Mouse (Mus musculus) megakaryocyte, embryonic 14.5 days (primary cell): ENCODE results near the gene Fhl3.

ENCODE experiments used
- FLI1 ChIP-seq: IDR thresholded peaks from 2 replicates; pipeline ENCODE4 v1.6.1; 2012; ENCODE audit warnings: low read length, inconsistent platforms, mixed read lengths
- GATA1 ChIP-seq: IDR thresholded peaks from 3 replicates; pipeline ENCODE4 v1.6.1; 2012; ENCODE audit warnings: mixed read lengths, low read length, inconsistent platforms, borderline replicate concordance

GRCm38 (mm10) chr4:124659251-124660217, 41.0 kb upstream of the Fhl3 start:
- TF ChIP-seq FLI1, result no peak
- TF ChIP-seq GATA1, result no peak
